Mouse (Mus musculus) MEL (cell line): Measurements from ENCODE around the gene Tmem95. TPM values are rescaled to one million over a fixed set of nuclear protein-coding genes. Genes with fewer than 3 reads are reported as not detected.
A peak's percentile ranks its signal among the peaks of the same experiment; 100 is the strongest.

Experiments used
- DNase-seq: peaks from one replicate; pipeline ENCODE4 v3.0.0; 2011; ENCODE audit warnings: low read depth, low spot score
- H3K27ac ChIP-seq: 2 replicates; pipeline ENCODE4 v1.5.1; 2012; ENCODE audit warnings: low read depth, mild to moderate bottlenecking, control low read depth, low read length, moderate library complexity; ENCODE audit not compliant: control insufficient read depth
- H3K27me3 ChIP-seq, 2 experiments: fragments of 150-350 bp in 1 of 2; sonication (generic) in 1 of 2; 2 replicates each; pipeline ENCODE4 v1.6.1; 2012; ENCODE audit warnings: low read length in 2 of 2, mild to moderate bottlenecking in 2 of 2, improper control_type of control experiment in 1 of 2, moderate library complexity in 1 of 2; ENCODE audit not compliant: insufficient read depth in 2 of 2, control insufficient read depth in 1 of 2
- H3K36me3 ChIP-seq, 2 experiments: 2 replicates each; pipeline ENCODE4 v1.6.1; 2012 to 2014; ENCODE audit warnings: low read length in 2 of 2, improper control_type of control experiment in 1 of 2, inconsistent platforms in 1 of 2, mild to moderate bottlenecking in 1 of 2; ENCODE audit not compliant: insufficient read depth in 2 of 2, control insufficient read depth in 1 of 2
- H3K4me1 ChIP-seq, 2 experiments: fragments of 150-350 bp in 1 of 2; sonication (generic) in 1 of 2; 2 replicates each; pipeline ENCODE4 v1.6.1; 2012; ENCODE audit warnings: low read length in 2 of 2, improper control_type of control experiment in 1 of 2, mild to moderate bottlenecking in 1 of 2; ENCODE audit not compliant: insufficient read depth in 2 of 2, control insufficient read depth in 1 of 2
- H3K4me3 ChIP-seq, 2 experiments: fragments of 150-350 bp in 1 of 2; sonication (generic) in 1 of 2; 2 replicates each; pipeline ENCODE4 v1.5.1; 2012; ENCODE audit warnings: low read depth in 2 of 2, low read length in 2 of 2, mild to moderate bottlenecking in 2 of 2, moderate library complexity in 2 of 2, control low read depth in 1 of 2, improper control_type of control experiment in 1 of 2; ENCODE audit not compliant: control insufficient read depth in 1 of 2, insufficient read depth in 1 of 2
- H3K79me2 ChIP-seq: 2 replicates; pipeline ENCODE4 v1.6.1; 2012; ENCODE audit warnings: mild to moderate bottlenecking, low read length, moderate library complexity; ENCODE audit not compliant: control insufficient read depth, poor library complexity, insufficient read depth
- H3K9ac ChIP-seq: 2 replicates; pipeline ENCODE4 v1.6.1; 2012; ENCODE audit warnings: low read depth, mild to moderate bottlenecking, control low read depth, low read length, moderate library complexity; ENCODE audit not compliant: control insufficient read depth, poor library complexity, severe bottlenecking
- H3K9me3 ChIP-seq: fragments of 150-350 bp; sonication (generic); replicated peaks from 2 replicates; pipeline ENCODE4 v1.6.1; 2012; ENCODE audit warnings: mild to moderate bottlenecking, low read length, improper control_type of control experiment, moderate library complexity; ENCODE audit not compliant: insufficient read depth
- BHLHE40 ChIP-seq: IDR thresholded peaks from 2 replicates; pipeline ENCODE4 v1.6.1; 2012; ENCODE audit warnings: low read depth, mild to moderate bottlenecking, inconsistent platforms, low read length, improper control_type of control experiment, borderline replicate concordance
- CHD2 ChIP-seq: IDR thresholded peaks from 2 replicates; pipeline ENCODE4 v1.6.1; 2011; ENCODE audit warnings: low read length, improper control_type of control experiment
- CTCF ChIP-seq, 3 experiments: IDR thresholded peaks in 2 of 3; conservative IDR thresholded peaks in 1 of 3; 2 replicates each; pipeline ENCODE4 v1.5.1; 2011 to 2012; ENCODE audit warnings: low read length in 3 of 3, low read depth in 2 of 3, mild to moderate bottlenecking in 2 of 3, improper control_type of control experiment in 1 of 3, inconsistent platforms in 1 of 3, mixed read lengths in 1 of 3, moderate library complexity in 1 of 3; ENCODE audit not compliant: control insufficient read depth in 1 of 3, insufficient read depth in 1 of 3, poor library complexity in 1 of 3, severe bottlenecking in 1 of 3
- KAT2A ChIP-seq: conservative IDR thresholded peaks from 2 replicates; pipeline ENCODE4 v1.6.1; 2012; ENCODE audit warnings: low read depth, low read length, improper control_type of control experiment, inconsistent platforms
- MAFK ChIP-seq: IDR thresholded peaks from 2 replicates; pipeline ENCODE4 v1.6.1; 2011; ENCODE audit warnings: low read depth, mild to moderate bottlenecking, low read length, improper control_type of control experiment, borderline replicate concordance
- MAX ChIP-seq: IDR thresholded peaks from 2 replicates; pipeline ENCODE4 v1.6.1; 2011; ENCODE audit warnings: low read length, improper control_type of control experiment
- MAZ ChIP-seq: IDR thresholded peaks from 2 replicates; pipeline ENCODE4 v1.6.1; 2012; ENCODE audit warnings: low read depth, mild to moderate bottlenecking, inconsistent platforms, low read length, improper control_type of control experiment
- MEF2A ChIP-seq: IDR thresholded peaks from 2 replicates; pipeline ENCODE4 v1.6.1; 2014; ENCODE audit warnings: low read depth, mild to moderate bottlenecking, inconsistent platforms, low read length, improper control_type of control experiment; ENCODE audit not compliant: poor library complexity, insufficient replicate concordance, severe bottlenecking; ENCODE audit errors: extremely low read depth
- MYB ChIP-seq: IDR thresholded peaks from 2 replicates; pipeline ENCODE4 v1.6.1; 2011; ENCODE audit warnings: mild to moderate bottlenecking, low read depth, low read length, improper control_type of control experiment
- MYC ChIP-seq: IDR thresholded peaks from 2 replicates; pipeline ENCODE4 v1.6.1; 2011; ENCODE audit warnings: low read depth, mild to moderate bottlenecking, low read length, improper control_type of control experiment, moderate library complexity
- NRF1 ChIP-seq: IDR thresholded peaks from 2 replicates; pipeline ENCODE4 v1.6.1; 2014; ENCODE audit warnings: low read depth, mild to moderate bottlenecking, inconsistent platforms, low read length, improper control_type of control experiment, moderate library complexity; ENCODE audit not compliant: poor library complexity, insufficient read depth, severe bottlenecking
- POLR2A ChIP-seq, 2 experiments: IDR thresholded peaks; 2 replicates each; pipeline ENCODE4 v1.6.1; 2011 to 2012; ENCODE audit warnings: low read length in 2 of 2, mild to moderate bottlenecking in 2 of 2, control low read depth in 1 of 2, improper control_type of control experiment in 1 of 2, low read depth in 1 of 2, moderate library complexity in 1 of 2; ENCODE audit not compliant: control insufficient read depth in 1 of 2, insufficient read depth in 1 of 2, poor library complexity in 1 of 2
- POLR2AphosphoS2 ChIP-seq: IDR thresholded peaks from 2 replicates; pipeline ENCODE4 v1.6.1; 2011; ENCODE audit warnings: low read length, improper control_type of control experiment
- SIN3A ChIP-seq: IDR thresholded peaks from 2 replicates; pipeline ENCODE4 v1.6.1; 2012; ENCODE audit warnings: low read length, improper control_type of control experiment, inconsistent platforms
- TAL1 ChIP-seq: IDR thresholded peaks from 2 replicates; pipeline ENCODE4 v1.6.1; 2012; ENCODE audit warnings: mild to moderate bottlenecking, inconsistent platforms, low read length, moderate library complexity, mixed read lengths
- TBP ChIP-seq: IDR thresholded peaks from 2 replicates; pipeline ENCODE4 v1.8.0; 2011; ENCODE audit warnings: low read depth, low read length, improper control_type of control experiment
- UBTF ChIP-seq: IDR thresholded peaks from 2 replicates; pipeline ENCODE4 v1.6.1; 2012; ENCODE audit warnings: low read depth, mild to moderate bottlenecking, inconsistent platforms, low read length, improper control_type of control experiment, moderate library complexity, borderline replicate concordance; ENCODE audit not compliant: insufficient read depth
- USF2 ChIP-seq, 2 experiments: IDR thresholded peaks; 2 replicates each; pipeline ENCODE4 v1.6.1; 2011 to 2012; ENCODE audit warnings: improper control_type of control experiment in 2 of 2, low read length in 2 of 2, borderline replicate concordance in 1 of 2, inconsistent platforms in 1 of 2, low read depth in 1 of 2, mild to moderate bottlenecking in 1 of 2; ENCODE audit not compliant: insufficient read depth in 1 of 2
- ZC3H11A ChIP-seq: IDR thresholded peaks from 2 replicates; pipeline ENCODE4 v1.6.1; 2012; ENCODE audit warnings: low read depth, mild to moderate bottlenecking, inconsistent platforms, low read length, improper control_type of control experiment
- ZMIZ1 ChIP-seq: IDR thresholded peaks from 2 replicates; pipeline ENCODE4 v1.6.1; 2012; ENCODE audit warnings: low read depth, mild to moderate bottlenecking, inconsistent platforms, low read length, improper control_type of control experiment, moderate library complexity
- ZNF384 ChIP-seq: IDR thresholded peaks from 2 replicates; pipeline ENCODE4 v1.6.1; 2012; ENCODE audit warnings: low read depth, mild to moderate bottlenecking, inconsistent platforms, low read length, improper control_type of control experiment
- polyA plus RNA-seq, 2 experiments: library from polyadenylated mRNA; stranded (reverse) in 1 of 2; unstranded in 1 of 2; fragments of >175 nt in 1 of 2; fragments of >200 nt in 1 of 2; gene quantifications; 2 replicates each; pipeline versions ENCODE4 v1.2.1 to v1.2.4; 2012; ENCODE audit warnings: low replicate concordance in 2 of 2, low read depth in 1 of 2; ENCODE audit not compliant: insufficient read length in 2 of 2, insufficient read depth in 1 of 2, missing spikeins in 1 of 2
- total RNA-seq: library from RNA; depleted of rRNA; stranded (reverse); fragments of 300-350 nt; gene quantifications from 2 replicates; pipeline ENCODE4 v1.2.3, GENCODE M21; 2012

Gene Tmem95
- total and polyA plus RNA-seq, 3 experiments: not detected

DNA sequence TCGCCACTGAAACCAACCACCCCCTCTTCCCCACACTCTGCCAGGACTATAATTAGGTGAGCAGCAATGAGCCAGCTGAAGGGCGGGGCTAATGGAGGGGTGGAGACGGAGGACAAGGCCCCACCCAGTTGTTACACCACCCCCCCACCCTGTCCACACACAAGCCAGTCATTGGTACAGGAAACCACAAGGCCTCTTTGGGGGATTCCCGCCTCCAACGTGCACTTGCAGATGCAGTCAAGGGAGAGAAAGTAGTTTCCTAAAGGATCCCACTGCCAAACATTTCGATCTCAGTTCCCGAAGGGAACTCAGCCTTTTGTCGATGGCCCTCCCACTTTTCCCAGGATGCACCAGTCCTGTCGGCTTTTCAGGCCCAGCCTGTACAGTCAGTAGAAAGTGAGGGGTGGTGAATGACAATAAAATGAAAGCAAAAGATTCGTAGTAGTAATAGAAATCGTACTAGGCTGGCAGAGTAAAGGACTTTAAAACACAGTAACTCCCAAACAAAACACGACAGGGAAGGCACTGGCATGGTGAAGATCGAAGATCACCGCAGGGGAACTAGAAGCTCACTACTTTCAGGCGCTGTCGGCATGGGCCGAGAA is 41.9 kb upstream of the Tmem95 start (continued):
- TF ChIP-seq MAFK (peak; percentile 7; the same call in 1 of the 2 replicates), MAZ (peak; percentile 87; the same call in 1 of the 2 replicates), MYC (peak; percentile 67; the same call in 1 of the 2 replicates), CHD2 (no peak; the same call in 1 of the 2 replicates), NRF1 (peak; percentile 11; the same call in 1 of the 2 replicates), ZC3H11A (no peak), BHLHE40 (no peak), ZNF384 (no peak; the same call in 1 of the 2 replicates), POLR2A (IDR thresholded peaks at IDR 0.05; ENCODE audit: control insufficient read depth in 1 of 2, insufficient read depth in 1 of 2, low read depth in 1 of 2, low read length in 2 of 2, poor library complexity in 1 of 2) (peak; percentile 55 to 93; a peak in 3 of 4 replicates), POLR2AphosphoS2 (peak; percentile 77), TBP (peak; percentile 88; the same call in 1 of the 2 replicates), SIN3A (peak; percentile 82), MEF2A (no peak), KAT2A (no peak; the same call in 1 of the 2 replicates), ZMIZ1 (peak; percentile 95), UBTF (no peak)

GRCm38 (mm10) chr11:69919053-69919452 is 41.2 kb upstream of the Tmem95 start:
- Histone ChIP-seq H3K27me3 (no peaks in the 10 kb centered on the region), H3K9me3 (no peaks in the 10 kb centered on the region), H3K36me3 (peaks cover 22 to 62% of the 10 kb centered on the region in 2 experiments), H3K27ac (peak overlapping the region; percentile 15), H3K79me2 (peaks cover 60% of the 10 kb centered on the region), H3K4me1 (peaks cover 13 to 48% of the 10 kb centered on the region in 2 experiments), H3K9ac (peak overlapping the region; percentile 83), H3K4me3 (peak overlapping the region; percentile 73 to 96)
- no peak for DNase-seq
- no peak for TF ChIP-seq TAL1
- no peak for TF ChIP-seq KAT2A
- no peak for TF ChIP-seq BHLHE40
- no peak for TF ChIP-seq MYB
- no peak for TF ChIP-seq CTCF (IDR thresholded peaks at IDR 0.05 in 2 of 3, conservative IDR thresholded peaks at IDR 0.05 in 1 of 3; ENCODE audit: control insufficient read depth in 1 of 3, insufficient read depth in 1 of 3, low read depth in 2 of 3, low read length in 3 of 3, poor library complexity in 1 of 3, severe bottlenecking in 1 of 3)
- TF ChIP-seq NRF1: no peak
- TF ChIP-seq USF2 (IDR thresholded peaks at IDR 0.05; ENCODE audit: borderline replicate concordance in 1 of 2, insufficient read depth in 1 of 2, low read depth in 1 of 2, low read length in 2 of 2): no peak
- TF ChIP-seq POLR2A (IDR thresholded peaks at IDR 0.05; ENCODE audit: control insufficient read depth in 1 of 2, insufficient read depth in 1 of 2, low read depth in 1 of 2, low read length in 2 of 2, poor library complexity in 1 of 2): no peak
- no peak for TF ChIP-seq MAFK
- TF ChIP-seq MAX: no peak
